9 mouse cellular contexts compared by ENCODE assay signal in the genomic region with DNA sequence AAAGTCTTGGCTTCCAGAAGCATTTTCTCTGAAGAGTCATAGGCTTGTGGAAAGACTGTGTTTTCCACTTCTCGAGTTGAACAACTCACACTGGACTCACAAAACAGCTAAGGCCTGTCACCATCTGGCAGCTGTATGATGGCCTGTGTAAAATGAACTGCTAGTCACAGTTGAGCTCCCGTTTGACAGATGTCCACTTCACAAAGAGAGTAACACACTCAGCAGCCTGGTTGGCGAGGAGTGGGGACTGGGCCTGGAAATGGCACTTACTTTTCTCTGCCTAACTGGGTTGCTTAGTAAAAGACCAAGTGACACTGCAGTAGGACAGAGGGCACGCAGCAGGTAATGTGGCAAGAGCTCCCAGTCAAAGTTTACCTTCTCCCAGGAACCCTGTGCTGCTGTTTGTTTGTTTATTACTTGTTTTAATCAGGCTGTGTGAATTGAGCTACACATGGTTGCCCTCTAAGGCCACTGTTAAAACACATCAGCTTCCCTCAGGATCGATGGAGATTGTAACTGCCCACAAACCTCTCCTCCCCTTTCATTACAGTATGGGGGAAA.
DNase-seq lines count a peak whose midpoint lies in the region; ATAC-seq lines count a peak whose summit lies in the region.
"Had no signal": no experiment of that assay in that cellular context is flagged by ENCODE, and none has a peak within 500 bp of the region (broad histone marks: within the 10 kb centered on the region; RNA-seq: fewer than 3 reads in every experiment).

No protein-coding gene starts in this region.

- peak overlapping the region; percentile 37; the same call in 1 of the 2 replicates for H3K27ac ChIP-seq in liver, embryonic 12.5 days
- H3K27ac ChIP-seq in liver, embryonic 11.5 days (ENCODE audit: low read depth, low read length): no peak overlapping the region
- H3K27ac ChIP-seq in embryonic facial prominence, embryonic 11.5 days (replicated peaks; ENCODE audit: low read depth, low read length): no peak overlapping the region
- H3K27ac ChIP-seq in liver, embryonic 15.5 days (replicated peaks): peak overlapping the region; percentile 14; the same call in 1 of the 2 replicates

- H3K4me3 ChIP-seq in liver, embryonic 12.5 days: no peak overlapping the region
- H3K4me3 ChIP-seq in liver, embryonic 11.5 days (ENCODE audit: low read depth, low read length): no peak overlapping the region
- no peak overlapping the region for H3K4me3 ChIP-seq in embryonic facial prominence, embryonic 11.5 days (ENCODE audit: low read depth, low read length)
- no peak overlapping the region for H3K4me3 ChIP-seq in liver, embryonic 15.5 days (replicated peaks)

- 41% methylated on average over 5 of the region's 5 CpGs for WGBS in liver, embryonic 12.5 days (ENCODE audit: insufficient replicate concordance)
- WGBS in liver, embryonic 11.5 days: 42% methylated on average over 5 of the region's 5 CpGs
- WGBS in embryonic facial prominence, embryonic 11.5 days: 35% methylated on average over 5 of the region's 5 CpGs
- WGBS in liver, embryonic 15.5 days (ENCODE audit: insufficient replicate concordance): 29% methylated on average over 5 of the region's 5 CpGs

- peak; percentile 18 for DNase-seq in CD4-positive, CD25-positive, alpha-beta regulatory T cell, adult 2 months (ENCODE audit: low read depth, low spot score)
- DNase-seq in liver, embryonic 11.5 days (ENCODE audit: low spot score): no peak
- no peak for DNase-seq in embryonic facial prominence, embryonic 11.5 days (ENCODE audit: low spot score)
- no peak for DNase-seq in left cerebral cortex, adult 9 months (ENCODE audit: low spot score in 2 of 2)
- no peak for DNase-seq in layer of hippocampus, adult 8-10 months (ENCODE audit: low spot score in 2 of 2)
- DNase-seq: cerebellum, postnatal 25 days had no signal

- H3K27me3 ChIP-seq in liver, embryonic 12.5 days (replicated peaks): no peaks in the 10 kb centered on the region
- H3K27me3 ChIP-seq in liver, embryonic 11.5 days (replicated peaks; ENCODE audit: control insufficient read depth, insufficient read depth, low read length): no peaks in the 10 kb centered on the region
- no peaks in the 10 kb centered on the region for H3K27me3 ChIP-seq in embryonic facial prominence, embryonic 11.5 days (ENCODE audit: control insufficient read depth, insufficient read depth, low read length)
- H3K27me3 ChIP-seq in liver, embryonic 15.5 days: no peaks in the 10 kb centered on the region

- H3K9me3 ChIP-seq in liver, embryonic 12.5 days (replicated peaks): no peaks in the 10 kb centered on the region
- H3K9me3 ChIP-seq in liver, embryonic 11.5 days (ENCODE audit: control insufficient read depth, low read length): no peaks in the 10 kb centered on the region
- H3K9me3 ChIP-seq in embryonic facial prominence, embryonic 11.5 days (replicated peaks; ENCODE audit: control insufficient read depth, low read length): no peaks in the 10 kb centered on the region
- H3K9me3 ChIP-seq in liver, embryonic 15.5 days (replicated peaks): no peaks in the 10 kb centered on the region

- no peak for ATAC-seq in CD4-positive, CD25-positive, alpha-beta regulatory T cell, adult 4 months
- no peak for ATAC-seq in liver, embryonic 12.5 days
- no peak for ATAC-seq in liver, embryonic 11.5 days (replicated peaks; ENCODE audit: low FRiP score)
- peak; percentile 62; the same call in 1 of the 2 replicates for ATAC-seq in embryonic facial prominence, embryonic 11.5 days (replicated peaks; ENCODE audit: insufficient number of reproducible peaks, low FRiP score, low TSS enrichment, low read depth)
- ATAC-seq in liver, embryonic 15.5 days (ENCODE audit: insufficient read depth): no peak

- no peaks in the 10 kb centered on the region for H3K36me3 ChIP-seq in liver, embryonic 12.5 days
- no peaks in the 10 kb centered on the region for H3K36me3 ChIP-seq in liver, embryonic 11.5 days (ENCODE audit: control insufficient read depth, insufficient read depth, low read length)
- H3K36me3 ChIP-seq in embryonic facial prominence, embryonic 11.5 days (replicated peaks; ENCODE audit: control insufficient read depth, insufficient read depth, low read depth, low read length): no peaks in the 10 kb centered on the region
- no peaks in the 10 kb centered on the region for H3K36me3 ChIP-seq in liver, embryonic 15.5 days (replicated peaks)

- H3K9ac ChIP-seq in liver, embryonic 12.5 days: no peak overlapping the region
- no peak overlapping the region for H3K9ac ChIP-seq in liver, embryonic 11.5 days (ENCODE audit: low read depth, low read length)
- H3K9ac ChIP-seq in embryonic facial prominence, embryonic 11.5 days (replicated peaks; ENCODE audit: low read length): no peak overlapping the region
- H3K9ac ChIP-seq in liver, embryonic 15.5 days: no peak overlapping the region

- H3K4me1 ChIP-seq in liver, embryonic 12.5 days: peaks cover 28% of the 10 kb centered on the region
- H3K4me1 ChIP-seq in liver, embryonic 11.5 days (replicated peaks; ENCODE audit: control insufficient read depth, insufficient read depth, low read length): peaks cover 11% of the 10 kb centered on the region
- H3K4me1 ChIP-seq in embryonic facial prominence, embryonic 11.5 days (ENCODE audit: control insufficient read depth, insufficient read depth, low read length): no peaks in the 10 kb centered on the region; the same call in 1 of the 2 replicates
- H3K4me1 ChIP-seq in liver, embryonic 15.5 days (replicated peaks): peaks cover 25% of the 10 kb centered on the region; the same call in 1 of the 2 replicates

- no peak overlapping the region for H3K4me2 ChIP-seq in liver, embryonic 12.5 days
- no peak overlapping the region for H3K4me2 ChIP-seq in liver, embryonic 11.5 days
- no peak overlapping the region for H3K4me2 ChIP-seq in embryonic facial prominence, embryonic 11.5 days (ENCODE audit: low read depth, low read length)
- H3K4me2 ChIP-seq in liver, embryonic 15.5 days: no peak overlapping the region

Comparison
In these comparisons a context has a peak if more than half of its experiments do, and no peak if none do; other contexts are left out.
1. H3K27ac ChIP-seq: peak in liver, embryonic 12.5 days (single experiment) and liver, embryonic 15.5 days (single experiment); none in liver, embryonic 11.5 days (single experiment) and embryonic facial prominence, embryonic 11.5 days (single experiment).